Mouse (Mus musculus) testis, adult 2 months (tissue): ENCODE results near the gene B4galnt3. TPM values are rescaled to one million over a fixed set of nuclear protein-coding genes. Genes with fewer than 3 reads are reported as not detected.

Source experiments
- H3K27ac ChIP-seq: fragments of 200-500 bp; 2 replicates; pipeline ENCODE4 v1.5.1; 2012; ENCODE audit warnings: low read depth, low read length; ENCODE audit not compliant: control insufficient read depth, insufficient read depth
- H3K27me3 ChIP-seq: fragments of 200-500 bp; 2 replicates; pipeline ENCODE4 v1.6.1; 2012; ENCODE audit warnings: mild to moderate bottlenecking, low read length, moderate library complexity; ENCODE audit not compliant: control insufficient read depth, insufficient read depth
- H3K36me3 ChIP-seq: fragments of 200-500 bp; 2 replicates; pipeline ENCODE4 v1.6.1; 2012; ENCODE audit warnings: mild to moderate bottlenecking, low read length; ENCODE audit not compliant: control insufficient read depth, insufficient read depth
- H3K4me1 ChIP-seq: fragments of 200-500 bp; 2 replicates; pipeline ENCODE4 v1.6.1; 2012; ENCODE audit warnings: low read length; ENCODE audit not compliant: control insufficient read depth, insufficient read depth
- H3K4me3 ChIP-seq: fragments of 200-500 bp; 2 replicates; pipeline ENCODE4 v1.5.1; 2012; ENCODE audit warnings: low read depth, mild to moderate bottlenecking, low read length, moderate library complexity, mixed read lengths; ENCODE audit not compliant: control insufficient read depth
- CTCF ChIP-seq: fragments of 200-500 bp; IDR thresholded peaks from 2 replicates; pipeline ENCODE4 v1.5.1; 2012; ENCODE audit warnings: low read depth, mild to moderate bottlenecking, inconsistent platforms, low read length, moderate library complexity; ENCODE audit not compliant: control insufficient read depth, insufficient read depth, insufficient replicate concordance
- POLR2A ChIP-seq: fragments of 200-500 bp; IDR thresholded peaks from 2 replicates; pipeline ENCODE4 v1.6.1; 2012; ENCODE audit warnings: low read depth, mild to moderate bottlenecking, inconsistent platforms, low read length, moderate library complexity; ENCODE audit not compliant: control insufficient read depth
- polyA plus RNA-seq: library from polyadenylated mRNA; depleted of rRNA; stranded (reverse); fragments of >200 nt; gene quantifications from 2 replicates; pipeline ENCODE4 v1.2.3, GENCODE M21; 2012

Gene B4galnt3
- polyA plus RNA-seq, 1 experiment: 8.2 TPM

DNA sequence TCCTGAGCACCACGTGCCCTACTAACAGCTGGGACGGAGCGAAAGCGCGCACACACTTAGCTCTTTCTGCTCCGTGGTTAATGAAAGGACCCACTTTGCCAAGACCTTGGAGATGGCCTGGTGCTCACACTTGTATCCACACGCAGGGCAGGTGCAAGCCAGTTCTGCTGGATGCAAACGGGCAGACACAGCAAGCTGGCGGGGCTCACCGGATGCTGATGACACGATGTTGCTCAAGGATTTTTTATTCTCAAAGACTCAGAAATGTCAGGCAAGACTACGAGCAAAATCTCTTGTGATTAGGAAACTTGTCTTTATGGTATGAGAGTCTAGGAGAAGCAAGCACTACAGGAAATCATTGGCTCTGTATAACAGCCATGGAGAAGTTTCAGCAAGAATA lies 52.9 kb downstream of the B4galnt3 start:
- no peaks in the 10 kb centered on the region for H3K27me3 ChIP-seq
- no peaks in the 10 kb centered on the region for H3K4me1 ChIP-seq
- no peaks in the 10 kb centered on the region for H3K36me3 ChIP-seq
- no peak for TF ChIP-seq POLR2A
- TF ChIP-seq CTCF: no peak
- no peak overlapping the region for H3K27ac ChIP-seq
- H3K4me3 ChIP-seq: no peak overlapping the region

DNA sequence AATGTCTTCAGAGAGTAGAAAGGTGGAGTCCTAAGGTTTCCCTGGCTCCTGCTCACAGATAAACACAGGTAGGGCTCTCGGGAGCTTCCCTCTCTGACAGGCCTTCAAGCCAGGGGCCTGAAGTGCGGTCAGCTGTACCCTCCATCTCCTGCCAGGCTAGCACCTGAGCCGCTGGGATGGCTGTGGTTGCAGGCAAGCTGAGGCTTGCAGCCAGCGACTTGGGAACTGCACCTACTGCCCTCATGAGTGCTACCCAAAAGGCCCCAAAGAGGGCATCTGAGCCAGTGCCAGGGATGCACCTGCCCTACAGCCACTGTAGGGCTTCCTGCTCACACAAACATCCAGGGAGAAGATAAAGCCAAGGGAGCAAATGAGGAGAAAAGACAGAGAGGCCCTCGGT lies 53.9 kb downstream of the B4galnt3 start:
- no peaks in the 10 kb centered on the region for H3K4me1 ChIP-seq
- TF ChIP-seq CTCF (no peak), POLR2A (no peak)
- no peaks in the 10 kb centered on the region for H3K27me3 ChIP-seq
- H3K36me3 ChIP-seq: no peaks in the 10 kb centered on the region
- H3K4me3 ChIP-seq: no peak overlapping the region
- no peak overlapping the region for H3K27ac ChIP-seq

DNA sequence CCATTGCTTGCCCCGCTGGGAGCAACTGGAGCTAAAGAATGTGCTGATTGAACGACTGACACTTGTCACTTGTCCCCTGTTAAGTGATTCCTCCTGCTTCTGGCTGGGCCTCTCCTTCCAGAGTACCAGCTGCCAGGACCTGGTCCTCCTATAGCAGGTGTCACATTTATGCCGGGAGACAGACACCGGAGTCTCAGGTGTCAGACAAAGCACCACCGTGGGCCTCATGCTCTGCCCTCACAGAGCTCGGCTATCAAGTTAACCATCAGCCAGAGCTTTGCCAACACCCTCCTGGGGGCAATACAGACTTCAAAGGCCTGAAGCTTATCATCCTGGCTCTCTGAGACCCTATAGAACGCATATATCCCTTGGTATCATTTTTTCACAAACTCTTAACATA lies 58.5 kb downstream of the B4galnt3 start:
- H3K36me3 ChIP-seq: no peaks in the 10 kb centered on the region
- no peaks in the 10 kb centered on the region for H3K27me3 ChIP-seq
- H3K4me1 ChIP-seq: no peaks in the 10 kb centered on the region
- no peak overlapping the region for H3K27ac ChIP-seq
- H3K4me3 ChIP-seq: no peak overlapping the region
- TF ChIP-seq POLR2A: no peak
- no peak for TF ChIP-seq CTCF

DNA sequence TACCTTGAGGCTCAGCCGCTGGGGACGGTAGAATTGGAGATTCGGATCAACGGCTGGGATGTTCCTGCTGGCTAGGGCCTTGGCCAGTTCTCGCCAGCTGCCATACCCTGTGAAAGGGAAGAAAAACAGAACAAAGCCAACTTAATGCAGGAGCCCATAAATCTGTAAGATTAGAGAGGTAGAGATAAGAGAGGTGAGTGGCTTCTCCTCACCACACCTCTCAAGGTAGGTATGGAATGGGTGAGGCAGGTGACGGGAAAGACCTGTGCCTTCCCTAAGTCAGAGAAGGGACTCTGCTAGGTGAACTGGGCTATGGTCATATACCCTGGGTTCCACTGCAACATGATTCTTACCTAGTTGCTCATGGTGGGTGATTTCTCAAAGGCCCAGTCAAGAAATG lies 61.5 kb downstream of the B4galnt3 start:
- no peaks in the 10 kb centered on the region for H3K36me3 ChIP-seq
- H3K4me3 ChIP-seq: no peak overlapping the region
- no peak overlapping the region for H3K27ac ChIP-seq
- TF ChIP-seq CTCF: no peak
- no peaks in the 10 kb centered on the region for H3K27me3 ChIP-seq
- H3K4me1 ChIP-seq: no peaks in the 10 kb centered on the region

DNA sequence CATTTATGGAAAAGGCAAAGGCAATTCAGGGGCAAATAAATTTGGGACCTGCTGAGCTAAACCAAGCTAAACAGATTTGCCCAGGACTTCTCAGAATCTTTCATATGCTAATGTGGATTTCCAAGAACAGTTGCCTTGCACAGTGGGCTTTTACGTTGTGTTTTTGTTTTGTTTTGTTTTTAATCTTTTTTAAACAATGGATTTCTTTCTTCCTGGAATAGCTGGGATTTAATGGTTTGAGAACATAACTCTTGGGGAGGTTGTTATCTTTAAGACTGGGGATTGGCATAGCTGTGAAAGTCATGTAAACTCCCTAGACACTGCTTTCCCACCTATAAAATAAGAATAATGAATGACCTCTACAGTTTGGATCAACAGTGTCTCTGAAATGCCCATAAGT lies 63.9 kb downstream of the B4galnt3 start:
- H3K27ac ChIP-seq: no peak overlapping the region
- H3K27me3 ChIP-seq: no peaks in the 10 kb centered on the region
- no peaks in the 10 kb centered on the region for H3K36me3 ChIP-seq
- no peak overlapping the region for H3K4me3 ChIP-seq
- TF ChIP-seq POLR2A: no peak
- TF ChIP-seq CTCF: no peak
- no peaks in the 10 kb centered on the region for H3K4me1 ChIP-seq

DNA sequence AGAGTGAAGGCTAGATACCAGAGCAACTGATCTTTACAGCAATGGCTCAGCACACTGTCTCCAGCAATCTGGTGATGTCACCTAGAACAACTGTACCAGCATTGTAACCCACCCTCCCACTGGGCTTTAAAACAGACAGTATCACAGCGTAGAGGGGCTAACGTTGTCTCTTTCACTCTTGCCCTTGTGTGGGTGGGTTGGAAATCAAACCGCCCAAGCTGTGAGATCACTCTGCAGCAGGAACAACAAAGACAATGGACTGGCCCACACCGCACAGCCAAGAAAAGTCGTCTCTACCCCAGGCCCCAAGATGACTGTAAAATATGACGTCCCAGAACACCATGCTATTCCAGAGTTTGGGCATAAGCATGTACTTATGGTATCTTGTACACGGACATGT lies 64.6 kb downstream of the B4galnt3 start:
- no peak for TF ChIP-seq POLR2A
- no peak for TF ChIP-seq CTCF
- Histone ChIP-seq H3K4me3 (no peak overlapping the region), H3K27ac (no peak overlapping the region), H3K4me1 (no peaks in the 10 kb centered on the region), H3K36me3 (no peaks in the 10 kb centered on the region), H3K27me3 (no peaks in the 10 kb centered on the region)

DNA sequence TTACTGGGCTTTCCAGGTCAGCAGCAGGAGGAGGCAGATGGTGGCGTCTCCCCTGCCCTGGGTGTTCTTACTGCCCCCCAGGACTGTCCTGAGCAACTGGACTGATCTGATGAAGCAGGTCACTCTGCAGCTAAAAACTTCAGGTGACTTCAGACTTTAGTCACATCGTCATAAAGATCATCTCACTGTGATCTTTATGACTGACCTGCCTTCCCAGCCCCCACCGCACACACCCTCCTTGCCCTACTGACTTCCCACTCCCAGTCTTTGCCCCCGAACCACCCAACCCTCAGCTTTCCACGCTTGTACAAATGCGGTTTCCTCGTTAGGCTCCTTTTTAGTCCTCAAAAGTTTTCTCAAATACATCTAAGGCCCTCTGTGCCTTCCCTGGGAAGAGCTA lies 67.3 kb downstream of the B4galnt3 start:
- H3K4me3 ChIP-seq: peak overlapping the region; percentile 24
- TF ChIP-seq POLR2A (no peak), CTCF (no peak)
- no peak overlapping the region for H3K27ac ChIP-seq
- no peaks in the 10 kb centered on the region for H3K4me1 ChIP-seq
- H3K36me3 ChIP-seq: no peaks in the 10 kb centered on the region
- H3K27me3 ChIP-seq: no peaks in the 10 kb centered on the region

DNA sequence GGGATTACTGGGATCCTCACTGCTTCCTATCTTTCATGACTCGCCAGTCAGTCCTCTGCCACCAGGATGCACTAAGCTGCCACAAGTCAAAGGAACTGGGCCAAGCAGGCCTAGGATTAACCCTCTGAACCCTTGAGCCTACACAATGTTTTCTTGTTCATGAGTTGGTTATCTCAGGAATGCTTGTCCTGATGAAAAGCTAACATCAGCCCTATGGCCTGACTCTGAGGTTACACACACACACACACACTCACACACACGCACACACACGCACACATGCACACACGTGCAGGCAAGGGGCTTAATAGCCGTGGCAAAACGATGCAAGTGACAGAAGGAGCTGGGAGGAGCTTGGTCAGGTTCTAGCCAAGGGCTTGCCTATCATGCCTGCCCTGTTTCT lies 69.0 kb downstream of the B4galnt3 start:
- Histone ChIP-seq H3K36me3 (no peaks in the 10 kb centered on the region), H3K4me3 (no peak overlapping the region), H3K27me3 (no peaks in the 10 kb centered on the region), H3K27ac (no peak overlapping the region), H3K4me1 (no peaks in the 10 kb centered on the region)
- TF ChIP-seq POLR2A (no peak), CTCF (no peak)

DNA sequence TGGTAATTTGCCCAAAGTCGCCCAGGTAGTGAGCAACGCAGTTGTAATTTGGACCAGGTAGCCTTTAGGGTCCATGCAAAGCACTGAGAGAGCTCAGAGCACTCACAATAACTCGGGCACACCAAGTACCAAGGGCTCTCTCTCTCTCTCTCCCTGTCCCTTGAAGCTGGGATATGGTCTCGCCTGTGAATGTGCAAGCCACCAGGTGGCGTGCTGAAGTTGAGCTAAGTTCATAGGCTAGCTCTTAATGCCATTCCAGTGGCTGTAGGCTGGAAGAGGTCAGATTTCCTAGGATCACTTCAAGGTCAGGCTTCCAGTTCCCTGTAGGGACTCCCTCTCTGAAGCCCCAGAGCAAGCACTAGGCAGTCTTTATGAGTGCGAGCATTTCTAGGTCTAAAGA lies 71.7 kb downstream of the B4galnt3 start:
- TF ChIP-seq CTCF: peak; percentile 52; the same call in 1 of the 2 replicates
- TF ChIP-seq POLR2A: no peak
- Histone ChIP-seq H3K36me3 (no peaks in the 10 kb centered on the region), H3K4me1 (no peaks in the 10 kb centered on the region), H3K27ac (no peak overlapping the region), H3K27me3 (no peaks in the 10 kb centered on the region), H3K4me3 (no peak overlapping the region)
